ENCODE assay signal across 8 mouse cellular contexts in genomic region chr3:88686734-88687611, GRCm38 (mm10). TPM values are rescaled to one million over a fixed set of nuclear protein-coding genes. Genes with fewer than 3 reads are reported as not detected.
DNase-seq lines count a peak whose midpoint lies in the region; ATAC-seq and TF ChIP-seq lines count a peak whose summit lies in the region.

No protein-coding gene starts in this region.

- no peak for TF ChIP-seq RAD21 in CH12.LX (IDR thresholded peaks at IDR 0.05; ENCODE audit: low read depth, low read length)

- H3K36me3 ChIP-seq in heart, adult 2 months (ENCODE audit: control insufficient read depth, insufficient read depth, low read length), result peaks cover 22% of the 10 kb centered on the region
- H3K36me3 ChIP-seq in CH12.LX (replicated peaks in 1 of 2; ENCODE audit: control insufficient read depth in 1 of 2, insufficient read depth in 1 of 2, low read length in 1 of 2), result peaks cover 25 to 41% of the 10 kb centered on the region in 2 experiments
- peaks cover 20% of the 10 kb centered on the region for H3K36me3 ChIP-seq in forebrain, embryonic 11.5 days (ENCODE audit: control insufficient read depth, insufficient read depth, low read length)
- H3K36me3 ChIP-seq in liver, embryonic 12.5 days, result peaks cover 48% of the 10 kb centered on the region

- in situ Hi-C loops in CH12.LX (cut with MboI; ENCODE audit: low pct_ligation_motif_present, low pct_unique_long_range_greater_than_20kb, low sequenced_read_pairs), result loop anchor here (5.0 to 25.0 kb wide), 3 partner anchors 40 to 175 kb away; no protein-coding TSS in a partner anchor

- no peak for ATAC-seq in forebrain, embryonic 11.5 days (replicated peaks; ENCODE audit: low FRiP score)
- no peak for ATAC-seq in liver, embryonic 12.5 days
- ATAC-seq in frontal cortex, adult (ENCODE audit: low TSS enrichment), result no peak

- DNase-seq in heart, adult 2 months, result no peak
- DNase-seq in heart, postnatal 25 days (ENCODE audit: low spot score), result no peak
- no peak for DNase-seq in CH12.LX (ENCODE audit: extremely low read depth)
- no peak for DNase-seq in forebrain, embryonic 11.5 days (ENCODE audit: low spot score)
- no peak for DNase-seq in cerebellum, adult 11-12 months
- no peak for DNase-seq in left cerebral cortex, adult 9 months (ENCODE audit: low spot score in 2 of 2)

- H3K4me2 ChIP-seq in CH12.LX (ENCODE audit: insufficient read depth, low read depth, poor library complexity, severe bottlenecking), result peak overlapping the region; percentile 61
- peak overlapping the region; percentile 78 for H3K4me2 ChIP-seq in forebrain, embryonic 11.5 days (ENCODE audit: low read depth, low read length, severe bottlenecking)
- peak overlapping the region; percentile 92 for H3K4me2 ChIP-seq in liver, embryonic 12.5 days

- 7% methylated on average over 13 of the region's 13 CpGs for WGBS in heart, adult 2 months
- 69% methylated on average over 13 of the region's 13 CpGs for WGBS in forebrain, embryonic 11.5 days
- WGBS in liver, embryonic 12.5 days (ENCODE audit: insufficient replicate concordance), result 17% methylated on average over 13 of the region's 13 CpGs

- no peaks in the 10 kb centered on the region for H3K27me3 ChIP-seq in heart, adult 2 months (ENCODE audit: control insufficient read depth, insufficient read depth, low read length)
- no peaks in the 10 kb centered on the region for H3K27me3 ChIP-seq in CH12.LX (replicated peaks)
- H3K27me3 ChIP-seq in forebrain, embryonic 11.5 days (ENCODE audit: control insufficient read depth, insufficient read depth, low read length), result no peaks in the 10 kb centered on the region
- H3K27me3 ChIP-seq in liver, embryonic 12.5 days (replicated peaks), result no peaks in the 10 kb centered on the region

- peaks cover 6% of the 10 kb centered on the region for H3K4me1 ChIP-seq in heart, adult 2 months (ENCODE audit: control insufficient read depth, insufficient read depth, low read length)
- peaks cover 0 to 17% of the 10 kb centered on the region in 2 experiments; a peak in 2 of 4 replicates for H3K4me1 ChIP-seq in CH12.LX (ENCODE audit: control insufficient read depth in 1 of 2, insufficient read depth in 2 of 2)
- H3K4me1 ChIP-seq in forebrain, embryonic 11.5 days (replicated peaks; ENCODE audit: control insufficient read depth, insufficient read depth, low read length), result no peaks in the 10 kb centered on the region; the same call in 1 of the 2 replicates
- peaks cover 24% of the 10 kb centered on the region for H3K4me1 ChIP-seq in liver, embryonic 12.5 days

- no peak for TF ChIP-seq CTCF in heart, adult 2 months (IDR thresholded peaks at IDR 0.05)
- no peak for TF ChIP-seq CTCF in CH12.LX (conservative IDR thresholded peaks at IDR 0.05 in 1 of 2, IDR thresholded peaks at IDR 0.05 in 1 of 2; ENCODE audit: low read depth in 2 of 2, low read length in 2 of 2)

- H3K79me2 ChIP-seq in heart, adult 2 months (replicated peaks; ENCODE audit: control insufficient read depth, insufficient read depth, low read length), result peaks cover 3% of the 10 kb centered on the region
- peaks cover 52% of the 10 kb centered on the region for H3K79me2 ChIP-seq in CH12.LX (replicated peaks; ENCODE audit: control insufficient read depth, extremely low read depth, insufficient read depth, poor library complexity, severe bottlenecking)

- intact Hi-C loops in heart, adult 2 months (cut with DNase I), result loop anchor here (2.0 kb wide), 2 partner anchors 28 to 52 kb away; no protein-coding TSS in a partner anchor
- intact Hi-C loops in heart, postnatal 25 days (cut with DNase I), result loop anchor here (2.0 to 5.0 kb wide), 2 partner anchors 32 to 80 kb away; partner anchors contain the start of gene Arhgef2

- dilution Hi-C loops in CH12.LX (cut with MboI; ENCODE audit: extremely low pct_ligation_motif_present, extremely low pct_unique_long_range_greater_than_20kb, low sequenced_read_pairs), result no loop called here

- H3K27ac ChIP-seq in heart, adult 2 months, result peak overlapping the region; percentile 99
- H3K27ac ChIP-seq in CH12.LX (ENCODE audit: insufficient read depth, low read depth), result no peak overlapping the region
- no peak overlapping the region for H3K27ac ChIP-seq in forebrain, embryonic 11.5 days (ENCODE audit: low read depth, low read length)
- H3K27ac ChIP-seq in liver, embryonic 12.5 days, result peak overlapping the region; percentile 87; the same call in 1 of the 2 replicates

- TF ChIP-seq POLR2A in heart, adult 2 months (IDR thresholded peaks at IDR 0.05; ENCODE audit: insufficient read depth, low read depth, low read length), result no peak
- TF ChIP-seq POLR2A in CH12.LX (IDR thresholded peaks at IDR 0.05; ENCODE audit: low read depth, low read length), result no peak

- peak overlapping the region; percentile 95 for H3K9ac ChIP-seq in heart, adult 2 months (ENCODE audit: low read depth, low read length)
- H3K9ac ChIP-seq in CH12.LX (ENCODE audit: insufficient read depth, low read depth), result peak overlapping the region; percentile 74
- peak overlapping the region; percentile 97 for H3K9ac ChIP-seq in forebrain, embryonic 11.5 days (ENCODE audit: low read length)
- H3K9ac ChIP-seq in liver, embryonic 12.5 days, result peak overlapping the region; percentile 91

- H3K9me3 ChIP-seq in CH12.LX (replicated peaks; ENCODE audit: low read length), result no peaks in the 10 kb centered on the region
- H3K9me3 ChIP-seq in forebrain, embryonic 11.5 days (ENCODE audit: control insufficient read depth, low read length), result no peaks in the 10 kb centered on the region
- H3K9me3 ChIP-seq in liver, embryonic 12.5 days (replicated peaks), result no peaks in the 10 kb centered on the region

- TF ChIP-seq EP300 in heart, adult 2 months (IDR thresholded peaks at IDR 0.05; ENCODE audit: insufficient read depth, low read depth, low read length), result no peak
- no peak for TF ChIP-seq EP300 in CH12.LX (IDR thresholded peaks at IDR 0.05; ENCODE audit: low read length)

- H3K4me3 ChIP-seq in heart, adult 2 months, result peak overlapping the region; percentile 54
- H3K4me3 ChIP-seq in CH12.LX (replicated peaks in 1 of 3; ENCODE audit: low read depth in 2 of 3, low read length in 2 of 3, poor library complexity in 1 of 3), result peak overlapping the region; percentile 77 to 97 (median 92)
- H3K4me3 ChIP-seq in forebrain, embryonic 11.5 days (ENCODE audit: low read depth, low read length), result peak overlapping the region; percentile 90
- peak overlapping the region; percentile 86 for H3K4me3 ChIP-seq in liver, embryonic 12.5 days

TF ChIP-seq in CH12.LX, 34 proteins besides CTCF, POLR2A, EP300 and RAD21:
- peak; percentile 66 for TF ChIP-seq NRF1 (IDR thresholded peaks at IDR 0.05; ENCODE audit: low read depth, low read length)
- TF ChIP-seq KAT2A (IDR thresholded peaks at IDR 0.05; ENCODE audit: insufficient replicate concordance, low read length), result no peak

RNA-seq across cellular contexts. Expression of gene Khdc4, which starts 1.4 kb away (rescaled TPM):
- 10 to 100 TPM; 24.9 to 25.7 TPM for total RNA-seq in heart, adult 2 months (2021)
- polyA plus RNA-seq in heart, adult 2 months (2012; rRNA removed), result 29.9 and 46.1 TPM in 2 replicates
- 10 to 100 TPM; 27.1 to 28.8 TPM for total RNA-seq in heart, postnatal 25 days (2021)
- 35.2 and 40.2 TPM in 2 replicates for total RNA-seq in CH12.LX (2012; rRNA removed)
- total RNA-seq in CH12.LX (2014; rRNA removed), result 56.6 and 58.6 TPM in 2 replicates
- polyA plus RNA-seq in CH12.LX (2012; ENCODE audit: insufficient read length, low read depth), result 53.6 TPM in 2 replicates
- 111 and 116 TPM in 2 replicates for polyA plus RNA-seq in forebrain, embryonic 11.5 days (2014; fragmentation: Nextera tagmentation; extraction: Ambion mirVana)
- polyA plus RNA-seq in liver, embryonic 12.5 days (2016; fragmentation: Nextera tagmentation; extraction: Ambion mirVana), result 44.1 and 46.4 TPM in 2 replicates

RNA-seq across cellular contexts. Expression of gene Rit1, which starts 29.7 kb away (rescaled TPM):
- 10 to 100 TPM; 57.0 to 66.6 TPM for total RNA-seq in heart, adult 2 months (2021)
- 98.3 and 112 TPM in 2 replicates for polyA plus RNA-seq in heart, adult 2 months (2012; rRNA removed)
- total RNA-seq in heart, postnatal 25 days (2021), result 10 to 100 TPM; 71.7 to 76.2 TPM
- 21.4 and 23.7 TPM in 2 replicates for total RNA-seq in CH12.LX (2012; rRNA removed)
- 28.7 and 29.1 TPM in 2 replicates for total RNA-seq in CH12.LX (2014; rRNA removed)
- polyA plus RNA-seq in CH12.LX (2012; ENCODE audit: insufficient read length, low read depth), result 18.4 and 20.6 TPM in 2 replicates
- polyA plus RNA-seq in forebrain, embryonic 11.5 days (2014; fragmentation: Nextera tagmentation; extraction: Ambion mirVana), result 37.9 and 43.4 TPM in 2 replicates
- polyA plus RNA-seq in liver, embryonic 12.5 days (2016; fragmentation: Nextera tagmentation; extraction: Ambion mirVana), result 36.0 and 36.4 TPM in 2 replicates

RNA-seq across cellular contexts. Expression of gene Rxfp4, which starts 34.0 kb away (rescaled TPM):
- total RNA-seq in heart, adult 2 months (2021), result not detected
- 0.41 TPM in 1 of 2 replicates, not detected in the other for polyA plus RNA-seq in heart, adult 2 months (2012; rRNA removed)
- total RNA-seq in heart, postnatal 25 days (2021), result not detected
- total RNA-seq in CH12.LX (2012; rRNA removed) (0.08 TPM in 1 of 2 replicates, not detected in the other), CH12.LX (2014; rRNA removed) (not detected in 2 replicates)
- not detected in 2 replicates for polyA plus RNA-seq in CH12.LX (2012; ENCODE audit: insufficient read length, low read depth)
- polyA plus RNA-seq in forebrain, embryonic 11.5 days (2014; fragmentation: Nextera tagmentation; extraction: Ambion mirVana), result not detected in 2 replicates
- polyA plus RNA-seq in liver, embryonic 12.5 days (2016; fragmentation: Nextera tagmentation; extraction: Ambion mirVana), result not detected in 2 replicates

Comparison
In these comparisons a context has a peak if more than half of its experiments do, and no peak if none do; other contexts are left out.
1. H3K27ac ChIP-seq: peak in heart, adult 2 months (single experiment) and liver, embryonic 12.5 days (single experiment); none in CH12.LX (single experiment) and forebrain, embryonic 11.5 days (single experiment).
2. Peak in every context shown above with its lines, with median percentiles within 50 percentile points of each other: H3K4me3 ChIP-seq, H3K9ac ChIP-seq and H3K4me2 ChIP-seq.